Mouse (Mus musculus) heart, postnatal 14 days (tissue): Measurements from ENCODE around the gene Mllt3. TPM values are rescaled to one million over a fixed set of nuclear protein-coding genes. Genes with fewer than 3 reads are reported as not detected.
A peak's percentile ranks its signal among the peaks of the same experiment; 100 is the strongest.

Experiments used
- DNase-seq, 2 experiments: peaks; one replicate each; pipeline ENCODE4 v3.0.0; 2021 to 2022
- intact Hi-C: fragments of 180-260 bp; cut with DNase I; formaldehyde crosslinking; loops from one replicate; pipeline ENCODE4 v1.15.1; 2025
- long read RNA-seq, 2 experiments: library from polyadenylated mRNA; stranded (forward); transcript quantifications; one replicate each; pipeline ENCODE4 v2.0.0; 2021
- total RNA-seq, 2 experiments: library from RNA; stranded (reverse); gene quantifications; 2 replicates each; pipeline ENCODE4 v1.2.3; 2021

Gene Mllt3
- total RNA-seq = 10 to 100 TPM; 11.1 to 12.4 TPM
- long read RNA-seq, experiment 1, full-length matches to known transcripts = 2 of 7 reads
- long read RNA-seq, experiment 1, partial matches to known transcripts = 2 of 7 reads
- long read RNA-seq, experiment 1, other reads (novel, unspliced or antisense) = 3 of 7 reads
- long read RNA-seq, experiment 2, partial matches to known transcripts = 3 of 6 reads
- long read RNA-seq, experiment 2, other reads (novel, unspliced or antisense) = 3 of 6 reads

- intact Hi-C loops = loop anchor here (2.0 to 10.0 kb wide), 3 partner anchors 62 to 666 kb away; partner anchors contain the start of gene Focad
- DNase-seq = peak; percentile 97 to 98
Measured at GRCm38 (mm10) chr4:88033216-88033653, at the start of gene Mllt3. Gene Mllt3, minus strand, starts transcription at chr4:88033364.

GRCm38 (mm10) chr4:88082381-88082780, 49.2 kb upstream of the Mllt3 start:
- DNase-seq = no peak
- intact Hi-C loops = no loop called here

DNA sequence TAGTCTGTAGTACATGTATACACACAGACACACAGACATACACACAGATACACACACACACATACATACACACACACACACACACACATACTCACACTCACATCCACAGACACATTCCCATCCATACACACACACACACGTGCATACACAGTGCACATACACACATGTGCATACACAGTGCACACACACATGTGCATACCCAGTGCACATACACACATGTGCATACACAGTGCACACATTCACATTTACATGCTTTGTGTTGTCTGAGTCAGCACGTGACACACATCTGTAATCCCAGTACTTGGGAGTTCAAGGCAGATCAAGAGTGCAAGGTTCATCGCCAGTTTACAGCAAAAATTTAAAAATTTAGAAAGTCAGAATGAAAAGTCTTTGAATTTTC, 48.7 kb upstream of the Mllt3 start:
- intact Hi-C loops = no loop called here
- no peak for DNase-seq

DNA sequence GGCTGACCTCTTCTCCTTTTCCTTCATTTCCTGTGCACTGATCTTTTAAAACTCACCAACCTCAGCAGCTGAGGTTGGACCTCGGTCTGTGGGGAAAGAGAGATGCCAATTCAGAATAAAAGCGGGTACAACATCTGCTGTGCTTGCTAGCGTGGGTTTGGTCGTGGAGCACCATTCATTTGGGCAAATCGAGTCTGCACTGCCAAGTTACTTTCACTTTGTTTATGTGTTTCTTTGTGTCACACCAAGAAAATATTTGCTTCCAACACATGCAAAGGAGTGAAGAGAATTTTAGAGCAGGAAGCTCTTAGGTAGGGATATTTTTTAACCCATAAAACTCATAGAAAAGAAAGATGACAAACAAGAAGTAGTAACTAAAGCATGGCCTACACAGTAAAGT, 48.3 kb upstream of the Mllt3 start:
- intact Hi-C loops = no loop called here
- DNase-seq = no peak

DNA sequence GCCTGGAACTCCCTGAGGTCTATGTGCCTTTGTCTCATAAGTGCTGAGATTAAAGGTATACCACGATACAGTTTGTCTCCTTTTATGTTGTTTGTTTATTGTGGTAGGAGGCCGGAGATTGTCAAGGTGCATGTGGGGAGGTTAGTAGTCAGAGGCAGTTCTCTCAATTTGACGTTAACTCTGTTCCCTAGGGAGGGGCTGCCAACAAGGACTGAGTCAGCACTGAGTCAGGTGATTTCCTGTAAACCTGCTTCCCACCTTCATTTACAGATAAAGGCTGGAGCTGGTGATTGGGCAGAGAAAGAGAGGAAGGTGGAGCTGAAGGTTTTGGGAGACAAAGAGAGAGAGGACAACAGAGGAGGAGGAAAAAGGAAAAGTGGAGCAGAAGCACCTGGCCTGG, 45.8 kb upstream of the Mllt3 start:
- intact Hi-C loops = no loop called here
- no peak for DNase-seq

DNA sequence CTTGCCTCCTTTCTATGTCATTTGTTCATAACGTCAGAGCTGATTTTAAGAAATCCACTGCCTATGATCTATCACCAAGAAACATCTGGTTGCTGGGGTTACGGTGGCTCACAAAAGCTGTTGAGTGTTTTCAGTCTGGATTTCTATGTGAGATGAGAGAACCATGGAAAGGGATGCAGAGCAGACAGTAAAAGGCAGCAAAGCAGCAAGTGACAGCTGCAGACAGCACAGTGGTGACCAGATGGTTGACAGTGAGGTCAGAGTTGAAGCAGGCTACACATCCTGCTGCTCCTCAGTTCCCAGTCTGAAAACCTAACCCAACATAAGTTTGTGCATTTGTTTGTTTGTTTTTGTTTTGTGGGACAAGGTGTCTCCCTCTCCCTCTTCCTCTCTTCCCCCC, 42.2 kb upstream of the Mllt3 start:
- intact Hi-C loops = no loop called here

GRCm38 (mm10) chr4:88046280-88046679, 13.1 kb upstream of the Mllt3 start:
- intact Hi-C loops = no loop called here
- no peak for DNase-seq

More for the DNA sequence above, 42.2 kb upstream of the Mllt3 start:
- DNase-seq = no peak

- no peak for DNase-seq
- intact Hi-C loops = no loop called here
Measured at GRCm38 (mm10) chr4:88045151-88045550, 12.0 kb upstream of the Mllt3 start.

DNA sequence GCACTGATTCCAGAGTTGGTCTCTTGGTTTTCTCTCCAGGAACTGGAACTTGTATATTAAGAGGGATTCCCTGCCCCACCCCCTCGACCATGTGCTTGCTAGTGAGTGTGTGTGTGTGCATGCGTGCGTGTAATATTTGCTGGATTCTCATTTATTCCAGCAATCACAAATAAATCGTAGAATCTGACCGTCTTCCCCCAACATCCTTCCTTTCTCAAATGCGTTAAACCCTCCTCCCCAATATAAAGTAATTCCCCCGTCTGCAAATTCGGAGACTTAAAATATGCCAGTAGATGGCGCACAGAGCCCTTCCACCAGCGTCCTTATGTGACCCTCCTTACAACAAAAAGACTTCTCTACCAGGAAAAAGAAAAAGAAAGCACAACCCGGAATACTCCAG, 2.2 kb upstream of the Mllt3 start:
- intact Hi-C loops = loop anchor here (2.0 to 10.0 kb wide), 4 partner anchors 251 to 507 kb away; no protein-coding TSS in a partner anchor
- DNase-seq = peak; percentile 40 to 58

DNA sequence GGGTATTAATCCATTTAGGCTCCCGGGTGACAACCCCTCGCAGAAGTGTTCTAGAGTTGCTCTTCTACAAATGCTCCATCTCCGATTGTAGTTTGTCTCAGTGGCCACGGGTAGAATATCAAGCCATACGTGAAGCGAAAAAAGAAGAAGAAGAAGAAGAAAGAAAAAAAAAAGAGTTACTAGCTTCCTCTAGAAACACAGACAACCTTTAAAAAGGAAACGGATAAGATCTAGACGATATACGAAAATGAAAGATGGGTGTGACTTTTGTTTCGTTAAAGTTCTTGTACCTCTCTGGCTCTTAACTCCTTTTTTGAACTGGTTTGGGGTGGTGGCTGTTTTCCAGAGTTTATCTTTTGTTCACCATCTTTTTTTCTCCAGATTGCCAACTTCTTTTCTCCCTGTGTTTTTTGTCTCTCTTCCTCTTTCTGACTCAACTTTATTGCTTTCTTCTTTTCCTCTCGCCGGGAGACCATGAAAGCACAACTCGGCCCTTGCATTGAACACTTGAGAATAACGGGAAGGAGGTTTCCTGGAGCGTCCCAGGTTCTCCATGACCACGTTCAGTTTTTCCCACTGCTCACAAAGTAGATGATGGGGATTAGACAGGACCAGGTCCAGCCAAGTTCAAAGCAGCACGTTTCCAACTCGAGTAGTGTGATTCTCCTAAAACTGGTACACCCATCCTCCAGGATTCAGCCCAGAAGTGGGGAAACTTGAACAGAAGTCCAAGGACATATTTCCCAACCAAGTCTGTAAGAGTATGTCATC, 1.4 kb upstream of the Mllt3 start:
- intact Hi-C loops = loop anchor here (2.0 to 10.0 kb wide), 5 partner anchors 250 to 667 kb away; no protein-coding TSS in a partner anchor
- DNase-seq = no peak

DNA sequence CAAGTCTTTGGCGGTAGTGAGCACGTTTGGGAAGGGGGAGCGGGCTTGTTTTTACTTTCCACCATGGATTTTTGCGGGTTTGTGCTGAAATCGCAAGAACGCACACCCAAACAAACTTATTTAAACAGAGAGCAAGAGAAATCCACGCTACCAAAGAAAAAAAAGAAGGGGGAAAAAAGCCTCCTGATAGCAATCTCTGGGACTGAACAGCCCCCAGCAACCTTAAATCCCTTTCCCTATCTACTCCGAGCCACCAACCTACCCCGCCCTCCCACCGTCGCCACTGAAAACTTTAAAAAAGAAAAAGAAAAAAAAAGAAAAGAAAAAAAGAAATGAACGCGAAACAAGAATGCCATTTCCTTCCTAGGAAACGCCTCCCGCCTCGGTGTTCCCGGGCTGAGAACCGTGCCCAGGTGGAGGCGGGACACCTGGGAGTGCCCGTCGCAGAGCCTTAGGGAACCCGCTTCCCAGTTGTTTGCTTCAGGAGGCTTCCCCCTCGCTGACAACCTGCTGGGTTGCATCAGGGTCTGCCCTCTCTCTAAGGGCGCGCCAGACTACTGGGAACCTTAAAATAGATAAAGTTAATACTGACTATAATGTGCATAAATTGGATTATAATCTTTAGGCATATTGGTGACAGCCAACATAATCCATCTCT, 694 bp upstream of the Mllt3 start:
- peak; percentile 14 to 26 for DNase-seq
- intact Hi-C loops = loop anchor here (2.0 to 10.0 kb wide), 6 partner anchors 61 to 667 kb away; partner anchors contain the start of gene Focad

GRCm38 (mm10) chr4:88032151-88033098, 739 bp downstream of the Mllt3 start:
- DNase-seq = peak; percentile 46 to 55

GRCm38 (mm10) chr4:88031211-88032150, 1.7 kb downstream of the Mllt3 start:
- intact Hi-C loops = loop anchor here (2.0 to 10.0 kb wide), 3 partner anchors 63 to 664 kb away; partner anchors contain the start of gene Focad
- peak; percentile 35 to 41 for DNase-seq

More at GRCm38 (mm10) chr4:88032151-88033098, 739 bp downstream of the Mllt3 start:
- intact Hi-C loops = loop anchor here (2.0 to 10.0 kb wide), 3 partner anchors 62 to 665 kb away; partner anchors contain the start of gene Focad

- no peak for DNase-seq
- intact Hi-C loops = no loop called here
Measured at GRCm38 (mm10) chr4:88023567-88023966, 9.6 kb downstream of the Mllt3 start.

DNA sequence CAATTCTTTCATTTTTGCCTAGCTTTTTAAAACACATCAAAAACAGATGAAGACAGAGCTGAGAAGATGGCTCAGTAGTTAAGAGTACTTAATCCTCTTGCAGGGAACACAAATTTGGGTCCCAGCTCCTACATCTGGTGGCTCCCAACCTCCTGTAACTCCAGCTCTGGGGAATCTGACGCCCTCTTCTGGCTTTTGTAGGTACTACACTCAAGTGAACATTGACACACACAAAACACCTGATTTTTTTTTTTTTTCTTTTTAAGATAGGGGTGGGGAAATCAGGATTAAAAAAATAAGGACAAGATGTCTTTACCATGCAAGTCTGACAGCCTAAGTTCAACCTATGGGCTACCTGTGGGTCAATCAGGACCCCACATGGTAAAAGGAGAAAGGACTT, 10.5 kb downstream of the Mllt3 start:
- intact Hi-C loops = no loop called here
- no peak for DNase-seq

GRCm38 (mm10) chr4:88020421-88020820, 12.7 kb downstream of the Mllt3 start:
- no peak for DNase-seq
- intact Hi-C loops = no loop called here

DNA sequence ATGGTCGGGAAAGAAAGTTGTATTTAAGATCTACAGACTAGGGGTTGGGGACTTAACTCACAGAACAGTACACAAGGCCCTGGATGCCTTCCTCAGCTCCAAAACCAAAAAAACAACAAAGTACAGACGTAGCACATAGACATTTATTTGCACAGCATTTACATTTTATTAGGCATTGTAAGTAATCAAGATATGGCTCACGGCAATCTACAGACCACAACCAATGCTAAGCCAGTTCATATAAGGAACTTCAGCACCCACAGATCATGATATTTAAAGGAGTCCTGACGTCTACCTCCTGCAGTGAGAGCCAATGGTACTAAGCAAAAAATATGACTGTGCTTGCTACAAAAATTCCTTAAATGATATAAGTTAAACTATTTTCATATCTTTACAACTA, 13.5 kb downstream of the Mllt3 start:
- DNase-seq = no peak
- intact Hi-C loops = no loop called here

DNA sequence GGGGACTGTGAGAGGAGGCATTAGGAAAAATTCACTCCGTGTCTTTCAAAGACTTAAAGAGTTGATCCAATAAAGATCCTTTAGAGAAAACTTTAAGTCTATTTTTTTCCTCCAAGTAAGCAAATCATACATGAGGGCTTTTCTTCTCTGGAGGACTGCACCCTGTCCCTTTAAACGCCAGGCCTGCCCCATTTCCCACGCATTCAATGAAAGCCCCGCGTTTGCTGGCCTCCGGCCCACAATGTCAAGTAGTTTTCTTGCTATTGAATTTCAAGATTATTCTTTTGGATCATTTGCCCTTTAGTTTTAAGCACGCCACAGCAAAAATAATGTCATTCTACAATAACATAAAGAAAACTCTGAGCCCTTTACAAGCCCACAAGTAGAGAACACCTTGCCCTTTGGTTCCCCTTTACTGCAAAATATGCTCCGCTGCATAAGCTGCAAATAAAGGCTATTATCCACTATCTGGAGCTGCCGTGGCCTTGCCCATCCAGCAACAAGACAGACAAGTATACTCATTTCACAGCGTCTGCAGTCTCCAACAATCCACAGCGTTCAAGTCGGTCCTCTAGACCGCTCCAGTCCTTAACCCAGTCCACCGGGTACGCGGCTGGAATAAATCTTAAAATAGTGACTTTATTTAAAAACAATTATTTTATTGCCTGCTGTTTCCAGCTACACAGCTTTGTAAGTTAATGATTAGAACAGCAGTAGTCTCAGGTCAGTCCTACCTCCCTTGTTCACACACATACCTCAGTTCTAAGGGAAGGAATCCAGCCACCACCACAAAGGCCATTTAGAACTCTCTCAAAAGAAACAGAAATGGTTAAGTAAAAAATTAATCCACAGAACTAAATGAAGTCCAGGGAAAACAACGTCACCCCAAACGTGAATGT, 15.5 kb downstream of the Mllt3 start:
- DNase-seq = peak in 1 of 2 experiments; percentile 37

More for the DNA sequence above, 15.5 kb downstream of the Mllt3 start:
- intact Hi-C loops = no loop called here
